Mouse (Mus musculus): ENCODE measurements around the gene Sec14l1. TPM values are rescaled to one million over a fixed set of nuclear protein-coding genes. Genes with fewer than 3 reads are reported as not detected.

Gene Sec14l1
- polyA plus RNA-seq, 1 experiment from 2014 or later, result 46.7 TPM

DNA sequence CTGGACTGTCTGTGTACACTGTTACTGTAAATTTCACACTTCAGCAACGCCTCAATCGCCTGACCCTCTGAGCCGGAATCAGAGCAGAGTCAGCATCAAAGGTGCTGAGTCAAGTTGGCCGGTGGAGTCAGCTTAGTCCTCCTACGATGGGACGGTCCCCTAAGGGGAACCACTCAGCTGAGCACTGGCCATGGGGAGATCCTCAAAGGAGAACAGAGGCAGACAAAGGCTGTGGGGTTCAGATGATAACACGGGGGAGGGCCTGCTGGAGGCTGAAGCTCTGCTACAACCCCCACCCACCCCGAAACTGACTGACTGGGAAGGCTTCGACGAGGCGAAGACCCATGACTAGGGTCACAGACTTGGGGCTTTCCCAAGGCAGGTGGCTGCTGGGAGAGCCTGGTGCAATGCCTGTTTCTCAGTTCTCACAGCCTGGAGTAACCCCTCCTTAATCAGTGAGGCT lies 79.5 kb downstream of the Sec14l1 start:
- Histone ChIP-seq H3K4me3 (no peak overlapping the region), H3K36me3 (replicated peaks) (no peaks in the 10 kb centered on the region), H3K4me1 (peaks cover 5% of the 10 kb centered on the region), H3K9me3 (no peaks in the 10 kb centered on the region), H3K27me3 (ENCODE audit: poor library complexity, severe bottlenecking) (peaks cover 32% of the 10 kb centered on the region), H3K27ac (no peak overlapping the region)
- no peak for DNase-seq (ENCODE audit: extremely low spot score, low spot score)
- 82% methylated on average over 11 of the region's 11 CpGs for WGBS

- Histone ChIP-seq H3K27me3 (ENCODE audit: poor library complexity, severe bottlenecking) (peaks cover 44% of the 10 kb centered on the region), H3K36me3 (replicated peaks) (no peaks in the 10 kb centered on the region), H3K4me3 (no peak overlapping the region), H3K9me3 (no peaks in the 10 kb centered on the region), H3K27ac (no peak overlapping the region), H3K4me1 (peaks cover 12% of the 10 kb centered on the region)
- DNase-seq (ENCODE audit: extremely low spot score, low spot score), result no peak
- 87% methylated on average over 6 of the region's 6 CpGs for WGBS
These were observed 80.6 kb downstream of the Sec14l1 start for GRCm38 (mm10) chr11:117195616-117196015.

DNA sequence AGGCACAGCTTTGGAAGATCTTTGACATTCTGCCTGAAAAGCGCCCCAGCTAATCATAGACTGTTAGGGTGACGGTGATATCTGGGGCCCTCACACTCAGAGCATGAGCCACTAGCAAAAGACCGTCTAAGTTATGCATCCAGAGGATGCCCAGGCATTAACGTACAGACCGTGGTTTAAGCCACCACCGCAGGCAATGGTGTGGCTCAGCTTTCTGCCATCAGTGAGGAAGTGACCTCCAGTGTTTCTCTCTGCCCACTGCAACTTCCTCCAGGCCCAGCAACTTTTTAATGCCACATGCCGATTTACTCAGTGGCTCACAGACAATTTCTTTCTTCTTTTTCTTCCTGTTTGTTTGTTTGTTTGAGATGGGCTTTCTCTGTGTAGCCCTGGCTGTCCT lies 81.7 kb downstream of the Sec14l1 start:
- DNase-seq (ENCODE audit: extremely low spot score, low spot score), result no peak
- peaks cover 12% of the 10 kb centered on the region for H3K4me1 ChIP-seq
- H3K27me3 ChIP-seq (ENCODE audit: poor library complexity, severe bottlenecking), result peaks cover 54% of the 10 kb centered on the region
- no peaks in the 10 kb centered on the region for H3K9me3 ChIP-seq
- WGBS, result 94% methylated on average over 7 of the region's 7 CpGs
- no peak overlapping the region for H3K4me3 ChIP-seq
- no peak overlapping the region for H3K27ac ChIP-seq
- no peaks in the 10 kb centered on the region for H3K36me3 ChIP-seq (replicated peaks)

DNA sequence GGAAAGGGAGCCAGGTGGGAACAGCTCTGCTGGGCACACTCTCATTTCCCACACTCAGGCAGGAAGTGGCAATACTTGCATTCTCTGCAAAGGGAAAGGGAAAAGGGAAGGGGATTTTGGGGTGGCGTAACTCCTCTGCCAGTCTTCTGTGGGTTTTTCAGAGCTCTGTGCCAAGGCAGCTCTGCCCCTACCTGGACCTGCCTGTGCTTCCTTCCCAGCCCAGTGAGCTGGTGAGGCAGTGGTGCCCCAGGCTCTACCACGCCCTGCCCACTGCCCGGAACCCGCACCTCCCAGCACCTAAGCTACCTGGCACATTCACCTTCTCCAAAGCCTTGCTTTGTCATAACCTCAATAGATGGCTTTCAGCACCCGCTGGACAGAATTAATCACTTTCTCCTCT lies 83.2 kb downstream of the Sec14l1 start:
- H3K4me3 ChIP-seq, result no peak overlapping the region
- no peak overlapping the region for H3K27ac ChIP-seq
- peaks cover 69% of the 10 kb centered on the region for H3K27me3 ChIP-seq (ENCODE audit: poor library complexity, severe bottlenecking)
- no peak for DNase-seq (ENCODE audit: extremely low spot score, low spot score)
- H3K9me3 ChIP-seq, result no peaks in the 10 kb centered on the region
- WGBS, result 87% methylated on average over 5 of the region's 5 CpGs
- peaks cover 24% of the 10 kb centered on the region for H3K4me1 ChIP-seq
- H3K36me3 ChIP-seq (replicated peaks), result no peaks in the 10 kb centered on the region

- under 1% methylated on average over 70 of the region's 70 CpGs for WGBS
These were observed 84.6 kb downstream of the Sec14l1 start, which contains the start of gene Sept9 for GRCm38 (mm10) chr11:117199282-117200175. Sept9 (plus strand) TSS chr11:117199661.

DNA sequence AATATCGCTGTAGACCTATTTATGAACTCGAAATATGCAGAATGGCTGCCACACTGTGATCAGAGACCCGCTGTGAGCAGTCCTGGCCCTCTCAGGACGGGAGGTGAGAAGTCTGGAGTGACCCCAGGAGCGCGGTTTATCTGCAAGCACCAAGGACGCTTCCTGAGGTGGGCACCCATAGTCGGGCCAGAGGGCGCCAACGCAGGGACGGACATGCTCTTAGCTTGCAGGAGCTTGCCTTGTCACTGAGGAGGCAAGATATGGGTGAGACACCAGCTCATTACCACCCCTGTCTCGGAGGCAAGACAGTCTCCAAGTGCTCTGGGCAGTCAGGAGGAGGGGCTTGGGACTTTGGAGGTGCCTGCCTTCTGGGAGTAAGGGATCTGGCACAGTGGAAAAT lies 86.9 kb downstream of the Sec14l1 start:
- Histone ChIP-seq H3K9me3 (no peaks in the 10 kb centered on the region), H3K4me3 (no peak overlapping the region), H3K27me3 (ENCODE audit: poor library complexity, severe bottlenecking) (peaks cover 71% of the 10 kb centered on the region), H3K4me1 (peaks cover 37% of the 10 kb centered on the region), H3K36me3 (replicated peaks) (no peaks in the 10 kb centered on the region), H3K27ac (no peak overlapping the region)
- WGBS, result 89% methylated on average over 12 of the region's 12 CpGs
- no peak for DNase-seq (ENCODE audit: extremely low spot score, low spot score)

More at GRCm38 (mm10) chr11:117199282-117200175, 84.6 kb downstream of the Sec14l1 start, which contains the start of gene Sept9:
- H3K27ac ChIP-seq, result peak within 1 kb of the TSS; percentile 51; the same call in 1 of the 2 replicates
- peak within 1 kb of the TSS; percentile 60 for H3K4me3 ChIP-seq
- H3K4me1 ChIP-seq, result peaks cover 30% of the 10 kb centered on the region
- peaks cover 77% of the 10 kb centered on the region for H3K27me3 ChIP-seq (ENCODE audit: poor library complexity, severe bottlenecking)
- no peaks in the 10 kb centered on the region for H3K36me3 ChIP-seq (replicated peaks)
- H3K9me3 ChIP-seq, result no peaks in the 10 kb centered on the region
- peak; percentile 30 for DNase-seq (ENCODE audit: extremely low spot score, low spot score)

DNA sequence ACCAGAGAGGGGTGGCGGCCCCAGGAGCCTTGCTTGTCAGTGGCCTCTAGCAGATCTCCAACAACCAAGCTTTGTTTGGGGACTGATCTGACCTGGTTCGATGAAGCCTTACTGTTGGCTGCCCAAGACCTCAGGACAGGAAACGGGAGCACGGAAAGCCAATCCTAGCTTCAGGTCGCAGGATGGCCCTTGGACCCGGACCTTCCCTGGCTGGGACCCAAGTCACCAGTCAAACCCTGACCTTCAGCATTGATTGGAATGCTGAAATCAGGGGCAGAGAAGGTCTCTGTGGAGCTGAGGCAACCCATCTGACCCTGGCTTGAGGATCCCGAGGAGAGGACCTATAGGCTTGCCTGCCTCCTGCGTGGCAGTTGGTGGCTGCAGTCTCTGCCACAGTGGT lies 89.6 kb downstream of the Sec14l1 start:
- Histone ChIP-seq H3K4me1 (peaks cover 52% of the 10 kb centered on the region), H3K9me3 (no peaks in the 10 kb centered on the region), H3K27me3 (ENCODE audit: poor library complexity, severe bottlenecking) (peaks cover 44% of the 10 kb centered on the region), H3K27ac (no peak overlapping the region), H3K36me3 (replicated peaks) (no peaks in the 10 kb centered on the region), H3K4me3 (no peak overlapping the region)
- 86% methylated on average over 8 of the region's 8 CpGs for WGBS
- DNase-seq (ENCODE audit: extremely low spot score, low spot score), result no peak

DNA sequence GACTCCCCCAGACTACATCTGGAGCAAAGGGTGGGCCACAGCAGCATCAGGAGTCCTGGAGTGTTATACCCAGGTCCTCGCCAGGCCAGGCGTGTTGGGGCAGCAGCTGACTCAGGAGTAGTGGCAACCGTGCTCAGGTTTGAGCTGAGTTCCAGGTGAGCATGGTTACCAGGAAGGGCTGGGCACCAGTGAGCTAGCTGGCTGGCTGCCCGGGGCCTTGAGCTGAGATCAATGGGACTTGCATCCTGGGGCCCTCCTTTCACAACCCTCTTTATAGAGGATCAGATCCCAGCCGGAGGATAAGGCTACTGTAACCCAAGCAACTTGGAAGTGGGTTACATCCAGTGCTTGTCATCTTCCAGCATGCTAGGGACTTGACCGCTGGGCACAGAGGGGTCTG lies 90.1 kb downstream of the Sec14l1 start:
- Histone ChIP-seq H3K27ac (no peak overlapping the region), H3K9me3 (no peaks in the 10 kb centered on the region), H3K36me3 (replicated peaks) (no peaks in the 10 kb centered on the region), H3K4me1 (peaks cover 48% of the 10 kb centered on the region), H3K27me3 (ENCODE audit: poor library complexity, severe bottlenecking) (peaks cover 39% of the 10 kb centered on the region), H3K4me3 (no peak overlapping the region)
- DNase-seq (ENCODE audit: extremely low spot score, low spot score), result no peak
- 87% methylated on average over 6 of the region's 6 CpGs for WGBS

DNA sequence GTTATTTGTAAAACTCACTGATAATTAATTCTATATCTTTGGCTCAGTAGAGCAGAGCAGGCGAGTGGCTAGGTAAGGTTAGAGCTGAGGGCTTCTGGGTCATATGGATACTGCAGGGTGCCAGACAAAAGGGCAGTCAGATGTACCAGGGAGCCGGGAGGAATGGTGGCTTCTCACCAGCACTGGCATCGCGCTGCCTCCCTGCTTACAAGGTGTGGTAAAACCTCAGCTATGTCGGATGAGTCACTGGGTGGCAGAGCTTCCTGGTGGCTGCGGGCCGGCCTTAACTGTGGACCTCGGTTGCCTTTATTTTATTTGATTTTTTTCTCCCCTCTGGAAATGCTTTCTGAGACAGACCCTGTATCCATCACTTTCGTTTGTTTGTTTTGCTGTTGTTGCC lies 90.5 kb downstream of the Sec14l1 start:
- Histone ChIP-seq H3K4me1 (peaks cover 47% of the 10 kb centered on the region), H3K9me3 (no peaks in the 10 kb centered on the region), H3K27me3 (ENCODE audit: poor library complexity, severe bottlenecking) (peaks cover 35% of the 10 kb centered on the region), H3K4me3 (no peak overlapping the region), H3K27ac (no peak overlapping the region), H3K36me3 (replicated peaks) (no peaks in the 10 kb centered on the region)
- DNase-seq (ENCODE audit: extremely low spot score, low spot score), result no peak
- WGBS, result 86% methylated on average over 9 of the region's 9 CpGs

GRCm38 (mm10) chr11:117207436-117207835 lies 92.5 kb downstream of the Sec14l1 start:
- no peak for DNase-seq (ENCODE audit: extremely low spot score, low spot score)
- Histone ChIP-seq H3K9me3 (no peaks in the 10 kb centered on the region), H3K36me3 (replicated peaks) (no peaks in the 10 kb centered on the region), H3K27me3 (ENCODE audit: poor library complexity, severe bottlenecking) (peaks cover 15% of the 10 kb centered on the region), H3K4me1 (peaks cover 41% of the 10 kb centered on the region), H3K27ac (no peak overlapping the region), H3K4me3 (no peak overlapping the region)
- WGBS, result 64% methylated on average over 5 of the region's 5 CpGs

DNA sequence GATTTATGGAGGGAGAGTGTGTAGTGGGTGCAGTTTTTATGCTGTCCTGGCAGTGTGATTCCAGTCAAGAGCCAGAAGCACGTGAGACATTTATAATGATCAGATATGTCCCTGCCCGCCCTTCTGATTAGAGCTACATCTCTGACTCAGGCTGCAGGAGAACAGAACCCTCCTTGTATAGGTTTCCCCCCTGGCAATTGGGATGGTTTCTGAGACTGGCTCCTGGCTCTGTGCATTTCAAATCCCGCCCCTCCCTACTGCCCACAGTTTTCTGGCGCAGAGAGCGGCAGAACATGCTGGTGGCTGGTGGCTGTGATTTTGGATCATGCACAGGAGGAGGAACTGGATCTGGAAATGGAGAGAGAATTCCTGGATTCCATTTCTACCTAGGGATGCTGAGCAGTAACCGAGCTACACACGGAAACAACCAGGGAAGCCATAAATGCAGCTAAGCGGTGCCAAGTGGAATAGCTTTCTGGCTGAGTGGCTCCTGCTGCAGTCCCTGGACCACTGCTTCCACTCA lies 93.2 kb downstream of the Sec14l1 start:
- H3K9me3 ChIP-seq, result no peaks in the 10 kb centered on the region
- H3K4me1 ChIP-seq, result peaks cover 34% of the 10 kb centered on the region
- no peak overlapping the region for H3K4me3 ChIP-seq
- no peak for DNase-seq (ENCODE audit: extremely low spot score, low spot score)
- H3K36me3 ChIP-seq (replicated peaks), result no peaks in the 10 kb centered on the region
- H3K27ac ChIP-seq, result peak overlapping the region; percentile 20; the same call in 1 of the 2 replicates
- peaks cover 8% of the 10 kb centered on the region for H3K27me3 ChIP-seq (ENCODE audit: poor library complexity, severe bottlenecking)
- WGBS, result 85% methylated on average over 8 of the region's 8 CpGs

All from forebrain, embryonic 10.5 days (tissue).